Mouse (Mus musculus): ENCODE measurements around the gene Abat.

Abat gene

GRCm38 (mm10) chr16:8513236-8513906 lies at the start of gene Abat:
Gene Abat, plus strand, starts transcription at chr16:8513429.
- in situ Hi-C loops (cut with MseI, MboI) = no loop called here

GRCm38 (mm10) chr16:8470132-8470531 lies 43.1 kb upstream of the Abat start:
- in situ Hi-C loops (cut with MseI, MboI) = no loop called here

- in situ Hi-C loops (cut with MseI, MboI) = no loop called here
Observed at GRCm38 (mm10) chr16:8470603-8471481, 42.4 kb upstream of the Abat start, which contains the start of gene Mettl22. Gene Mettl22, plus strand, starts transcription at chr16:8470788.

- in situ Hi-C loops (cut with MseI, MboI) = no loop called here
Observed at GRCm38 (mm10) chr16:8487396-8488005, 25.7 kb upstream of the Abat start.

- in situ Hi-C loops (cut with MseI, MboI) = no loop called here
Observed at GRCm38 (mm10) chr16:8489340-8489739, 23.9 kb upstream of the Abat start.

GRCm38 (mm10) chr16:8491743-8492490 lies 21.3 kb upstream of the Abat start:
- in situ Hi-C loops (cut with MseI, MboI) = loop anchor here (5.0 to 10.0 kb wide), 4 partner anchors 80 to 180 kb away; partner anchors contain the start of gene Carhsp1 (in 1 of the 2)

GRCm38 (mm10) chr16:8494268-8494667 lies 19.0 kb upstream of the Abat start:
- in situ Hi-C loops (cut with MseI, MboI) = loop anchor here (5.0 to 10.0 kb wide), 4 partner anchors 82 to 178 kb away; partner anchors contain the start of gene Carhsp1 (in 1 of the 2)

- in situ Hi-C loops (cut with MseI, MboI) = loop anchor here (10.0 kb wide), 2 partner anchors 148 to 158 kb away; no protein-coding TSS in a partner anchor
Observed at GRCm38 (mm10) chr16:8496967-8497366, 16.3 kb upstream of the Abat start.

- in situ Hi-C loops (cut with MseI, MboI) = no loop called here
Observed at GRCm38 (mm10) chr16:8504271-8504670, 9.0 kb upstream of the Abat start.

GRCm38 (mm10) chr16:8509894-8510293 lies 3.3 kb upstream of the Abat start:
- in situ Hi-C loops (cut with MseI, MboI) = no loop called here

GRCm38 (mm10) chr16:8512830-8513229 lies 399 bp upstream of the Abat start:
- in situ Hi-C loops (cut with MseI, MboI) = no loop called here

- in situ Hi-C loops (cut with MseI, MboI) = no loop called here
Observed at GRCm38 (mm10) chr16:8514180-8514579, 951 bp downstream of the Abat start.

- in situ Hi-C loops (cut with MseI, MboI) = no loop called here
Observed at GRCm38 (mm10) chr16:8520525-8520924, 7.3 kb downstream of the Abat start.

- in situ Hi-C loops (cut with MseI, MboI) = no loop called here
Observed at GRCm38 (mm10) chr16:8521322-8521721, 8.1 kb downstream of the Abat start.

GRCm38 (mm10) chr16:8523480-8524144 lies 10.4 kb downstream of the Abat start:
- in situ Hi-C loops (cut with MseI, MboI) = no loop called here

GRCm38 (mm10) chr16:8524163-8524847 lies 11.1 kb downstream of the Abat start:
- in situ Hi-C loops (cut with MseI, MboI) = no loop called here

GRCm38 (mm10) chr16:8525293-8525692 lies 12.1 kb downstream of the Abat start:
- in situ Hi-C loops (cut with MseI, MboI) = no loop called here

GRCm38 (mm10) chr16:8525877-8526276 lies 12.6 kb downstream of the Abat start:
- in situ Hi-C loops (cut with MseI, MboI) = no loop called here

GRCm38 (mm10) chr16:8529389-8529788 lies 16.2 kb downstream of the Abat start:
- in situ Hi-C loops (cut with MseI, MboI) = no loop called here

GRCm38 (mm10) chr16:8530018-8530417 lies 16.8 kb downstream of the Abat start:
- in situ Hi-C loops (cut with MseI, MboI) = no loop called here
